Mouse (Mus musculus): ENCODE results near the gene Rexo1. TPM values are rescaled to one million over a fixed set of nuclear protein-coding genes. Genes with fewer than 3 reads are reported as not detected.
A peak's percentile ranks its signal among the peaks of the same experiment; 100 is the strongest.

Gene Rexo1
- polyA plus RNA-seq, 1 experiment from 2014 or later, result 7.1 TPM

DNA sequence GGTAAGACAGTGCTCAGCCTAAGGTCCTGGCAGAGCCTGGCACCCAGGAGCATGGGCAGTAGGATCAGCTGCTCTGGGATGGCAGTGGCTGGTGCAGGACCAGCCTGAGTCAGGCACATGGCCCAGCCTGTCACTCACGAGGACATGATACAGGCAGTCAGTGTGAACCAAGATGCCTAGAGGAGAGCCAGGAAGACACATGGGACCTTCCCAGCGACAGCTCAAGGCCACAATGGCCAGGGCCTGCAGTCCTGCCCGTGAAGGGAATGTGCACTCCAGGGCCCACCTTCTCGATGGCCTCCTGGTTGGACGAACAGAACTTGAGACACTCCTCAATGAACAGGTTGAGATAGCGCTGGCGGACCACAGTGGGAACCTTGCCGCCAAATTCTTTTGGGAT is 15.8 kb downstream of the Rexo1 start:
- H3K4me2 ChIP-seq (replicated peaks; ENCODE audit: low read depth), result no peak overlapping the region
- 86% methylated on average over 8 of the region's 8 CpGs for WGBS
- H3K9ac ChIP-seq (ENCODE audit: low read length), result no peak overlapping the region
- H3K27ac ChIP-seq (replicated peaks), result no peak overlapping the region
- no peaks in the 10 kb centered on the region for H3K27me3 ChIP-seq (ENCODE audit: control insufficient read depth, insufficient read depth, low read length)
- H3K4me1 ChIP-seq (replicated peaks; ENCODE audit: control insufficient read depth, insufficient read depth), result no peaks in the 10 kb centered on the region
- ATAC-seq (ENCODE audit: low FRiP score, low TSS enrichment) (no peak), DNase-seq (ENCODE audit: low spot score) (no peak)
- H3K36me3 ChIP-seq (ENCODE audit: control insufficient read depth, insufficient read depth, low read length), result peaks cover 50% of the 10 kb centered on the region
- no peak overlapping the region for H3K4me3 ChIP-seq (ENCODE audit: low read depth, low read length)
- no peak for TF ChIP-seq EP300 (optimal IDR thresholded peaks at IDR 0.05)
- TF ChIP-seq CTCF (IDR thresholded peaks at IDR 0.05; ENCODE audit: low read depth), result no peak
- H3K9me3 ChIP-seq (ENCODE audit: control insufficient read depth, low read length), result no peaks in the 10 kb centered on the region

DNA sequence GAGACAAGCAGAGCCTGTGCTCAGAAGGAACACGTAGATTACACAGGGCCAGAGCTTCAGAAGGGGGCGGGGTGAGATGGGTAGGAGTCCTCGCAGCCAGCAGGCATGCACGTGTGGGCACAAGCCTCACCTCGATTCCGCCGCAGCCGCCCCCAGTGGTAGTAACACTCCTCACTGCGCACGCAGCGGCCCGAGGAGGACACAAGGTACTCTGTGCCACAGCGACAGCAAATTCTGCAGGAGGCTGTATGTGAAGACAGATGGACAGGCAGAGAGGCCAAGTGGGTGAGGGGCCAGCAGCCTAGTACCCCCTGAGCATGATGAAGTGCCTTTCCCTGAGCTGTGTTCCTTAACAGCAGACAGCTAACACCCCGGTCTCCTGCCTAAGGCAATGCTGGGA is 17.5 kb downstream of the Rexo1 start:
- TF ChIP-seq CTCF (IDR thresholded peaks at IDR 0.05; ENCODE audit: low read depth) (no peak), EP300 (optimal IDR thresholded peaks at IDR 0.05) (no peak)
- H3K4me3 ChIP-seq (ENCODE audit: low read depth, low read length), result no peak overlapping the region
- DNase-seq (ENCODE audit: low spot score) (no peak), ATAC-seq (ENCODE audit: low FRiP score, low TSS enrichment) (no peak)
- H3K9me3 ChIP-seq (ENCODE audit: control insufficient read depth, low read length), result no peaks in the 10 kb centered on the region
- H3K27ac ChIP-seq (replicated peaks), result no peak overlapping the region
- no peak overlapping the region for H3K9ac ChIP-seq (ENCODE audit: low read length)
- H3K36me3 ChIP-seq (ENCODE audit: control insufficient read depth, insufficient read depth, low read length), result peaks cover 42% of the 10 kb centered on the region
- 93% methylated on average over 14 of the region's 14 CpGs for WGBS
- H3K4me1 ChIP-seq (replicated peaks; ENCODE audit: control insufficient read depth, insufficient read depth), result no peaks in the 10 kb centered on the region
- H3K4me2 ChIP-seq (replicated peaks; ENCODE audit: low read depth), result no peak overlapping the region
- no peaks in the 10 kb centered on the region for H3K27me3 ChIP-seq (ENCODE audit: control insufficient read depth, insufficient read depth, low read length)

DNA sequence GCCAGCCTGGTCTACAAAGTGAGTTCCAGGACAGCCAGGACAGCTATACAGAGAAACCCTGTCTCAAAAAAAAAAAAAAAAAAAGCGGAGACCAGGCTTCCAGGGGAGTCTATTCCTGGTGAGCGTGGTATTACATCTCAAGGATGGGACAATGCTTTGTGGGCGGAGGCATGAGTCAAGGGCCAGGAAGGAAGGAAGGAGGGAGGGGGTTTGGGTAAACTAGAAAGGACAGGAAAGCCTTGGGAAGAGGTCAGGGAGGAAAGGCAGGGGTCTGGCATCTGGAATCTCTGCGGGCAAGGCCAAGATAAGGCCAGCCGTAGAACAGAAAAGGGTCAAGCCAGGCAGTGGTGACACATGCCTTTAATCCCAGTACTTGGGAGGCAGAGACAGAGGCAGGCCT is 21.9 kb downstream of the Rexo1 start:
- ATAC-seq (ENCODE audit: low FRiP score, low TSS enrichment) (no peak), DNase-seq (ENCODE audit: low spot score) (no peak)
- Histone ChIP-seq H3K4me2 (replicated peaks; ENCODE audit: low read depth) (no peak overlapping the region), H3K4me3 (ENCODE audit: low read depth, low read length) (no peak overlapping the region), H3K27ac (replicated peaks) (no peak overlapping the region), H3K4me1 (replicated peaks; ENCODE audit: control insufficient read depth, insufficient read depth) (no peaks in the 10 kb centered on the region), H3K27me3 (ENCODE audit: control insufficient read depth, insufficient read depth, low read length) (no peaks in the 10 kb centered on the region; the same call in 1 of the 2 replicates), H3K36me3 (ENCODE audit: control insufficient read depth, insufficient read depth, low read length) (peaks cover 20% of the 10 kb centered on the region; the same call in 1 of the 2 replicates), H3K9me3 (ENCODE audit: control insufficient read depth, low read length) (no peaks in the 10 kb centered on the region), H3K9ac (ENCODE audit: low read length) (no peak overlapping the region)
- no peak for TF ChIP-seq EP300 (optimal IDR thresholded peaks at IDR 0.05)
- no peak for TF ChIP-seq CTCF (IDR thresholded peaks at IDR 0.05; ENCODE audit: low read depth)
- WGBS, result 30% methylated on average over 5 of the region's 5 CpGs

DNA sequence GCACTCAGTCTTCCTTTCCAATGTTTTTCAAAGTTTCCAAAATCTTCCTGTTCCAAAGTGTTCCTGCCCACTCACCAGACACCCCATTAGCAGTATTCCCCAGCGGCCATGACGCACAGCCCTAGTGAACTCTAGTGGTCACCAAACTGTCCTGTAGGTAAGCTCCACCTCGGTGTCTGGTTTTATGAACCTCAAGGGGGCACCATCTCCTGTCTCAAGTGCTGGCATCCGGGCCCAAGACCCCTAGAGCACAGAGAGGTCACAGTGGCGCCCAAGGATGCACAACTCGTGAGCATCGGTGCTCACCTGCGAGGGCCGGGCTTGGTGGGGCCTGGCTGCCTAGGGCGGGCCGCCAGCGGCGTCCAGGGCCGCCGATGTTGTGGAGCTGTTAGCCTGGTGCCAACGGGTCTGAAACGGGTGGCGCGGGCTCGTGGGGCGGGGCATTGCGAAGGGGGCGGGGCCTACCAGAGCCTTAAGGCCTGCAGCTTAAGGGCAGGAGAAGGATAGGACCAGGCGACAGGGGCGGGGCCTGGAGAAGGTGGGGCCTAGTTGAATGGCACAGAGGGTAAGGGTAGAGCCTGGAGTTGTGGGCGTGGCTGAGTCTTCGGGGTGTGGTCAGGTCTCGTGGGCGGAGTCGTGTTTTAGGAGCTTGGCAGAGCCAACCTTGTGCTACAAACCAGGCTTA is 22.5 kb downstream of the Rexo1 start, which contains the start of gene Atp8b3:
Gene Atp8b3 (minus strand): TSS at position 415 of the 685 bp plus-strand sequence.
- ATAC-seq (ENCODE audit: low FRiP score, low TSS enrichment) (peak; percentile 91), DNase-seq (ENCODE audit: low spot score) (peak; percentile 96)
- Histone ChIP-seq H3K4me3 (ENCODE audit: low read depth, low read length) (no peak within 1 kb of the TSS; the same call in 1 of the 2 replicates), H3K27me3 (ENCODE audit: control insufficient read depth, insufficient read depth, low read length) (no peaks in the 10 kb centered on the region; the same call in 1 of the 2 replicates), H3K9me3 (ENCODE audit: control insufficient read depth, low read length) (no peaks in the 10 kb centered on the region), H3K4me2 (replicated peaks; ENCODE audit: low read depth) (peak within 1 kb of the TSS; percentile 36), H3K36me3 (ENCODE audit: control insufficient read depth, insufficient read depth, low read length) (peaks cover 14% of the 10 kb centered on the region; the same call in 1 of the 2 replicates), H3K27ac (replicated peaks) (no peak within 1 kb of the TSS), H3K4me1 (replicated peaks; ENCODE audit: control insufficient read depth, insufficient read depth) (no peaks in the 10 kb centered on the region), H3K9ac (ENCODE audit: low read length) (0 out of 2 replicates have a peak within 1 kb of the TSS, but pooled peaks have one; percentile 35)
- 3% methylated on average over 30 of the region's 30 CpGs for WGBS
- peak; percentile 49 for TF ChIP-seq CTCF (IDR thresholded peaks at IDR 0.05; ENCODE audit: low read depth)
- no peak for TF ChIP-seq EP300 (optimal IDR thresholded peaks at IDR 0.05)

DNA sequence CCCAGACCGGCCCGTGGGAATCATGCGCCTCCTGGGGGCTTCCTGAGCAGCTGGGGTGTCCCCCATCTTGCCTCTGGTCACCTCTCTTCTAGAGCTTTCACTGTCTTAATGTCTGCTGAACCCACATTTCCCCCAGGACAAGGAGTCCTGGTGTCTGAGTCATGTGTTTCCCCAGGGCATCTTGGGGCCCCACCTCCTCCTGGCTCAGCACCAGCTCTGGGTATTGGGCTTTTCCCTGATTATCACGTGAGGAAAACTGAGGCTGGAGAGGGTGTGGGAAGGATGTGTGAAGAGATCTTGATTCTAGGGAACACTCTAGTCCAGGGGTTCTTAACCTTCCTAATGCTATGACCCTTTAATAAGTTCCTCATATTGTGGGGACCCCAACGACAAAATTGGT is 23.2 kb downstream of the Rexo1 start:
- Histone ChIP-seq H3K9ac (ENCODE audit: low read length) (no peak overlapping the region), H3K4me1 (replicated peaks; ENCODE audit: control insufficient read depth, insufficient read depth) (no peaks in the 10 kb centered on the region), H3K27ac (replicated peaks) (no peak overlapping the region), H3K4me3 (ENCODE audit: low read depth, low read length) (no peak overlapping the region), H3K9me3 (ENCODE audit: control insufficient read depth, low read length) (no peaks in the 10 kb centered on the region), H3K36me3 (ENCODE audit: control insufficient read depth, insufficient read depth, low read length) (peaks cover 9% of the 10 kb centered on the region; the same call in 1 of the 2 replicates), H3K27me3 (ENCODE audit: control insufficient read depth, insufficient read depth, low read length) (no peaks in the 10 kb centered on the region; the same call in 1 of the 2 replicates), H3K4me2 (replicated peaks; ENCODE audit: low read depth) (no peak overlapping the region)
- TF ChIP-seq CTCF (IDR thresholded peaks at IDR 0.05; ENCODE audit: low read depth) (no peak), EP300 (optimal IDR thresholded peaks at IDR 0.05) (no peak)
- ATAC-seq (ENCODE audit: low FRiP score, low TSS enrichment) (no peak), DNase-seq (ENCODE audit: low spot score) (no peak)
- WGBS, result 52% methylated on average over 5 of the region's 5 CpGs

DNA sequence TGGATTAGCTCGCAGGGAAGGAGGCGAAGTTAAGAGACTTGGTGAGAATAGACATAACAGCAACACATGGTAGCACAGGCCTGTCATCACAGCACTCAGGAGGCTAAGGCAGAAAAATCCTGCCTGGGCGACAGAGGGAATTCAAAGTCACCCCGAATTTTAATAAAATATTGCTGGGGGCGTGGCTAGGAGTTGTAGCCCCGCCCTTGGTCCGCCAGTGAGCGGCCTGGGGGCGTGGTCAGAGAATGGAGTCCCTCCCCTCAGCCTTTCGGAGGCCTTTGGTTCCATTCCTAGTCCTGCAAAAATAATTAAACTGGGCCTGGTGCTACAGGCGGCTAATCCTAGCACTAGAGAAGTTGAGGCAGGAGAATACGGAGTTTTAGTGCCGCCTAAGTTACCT is 25.6 kb downstream of the Rexo1 start:
- DNase-seq (ENCODE audit: low spot score) (peak; percentile 48), ATAC-seq (ENCODE audit: low FRiP score, low TSS enrichment) (no peak)
- Histone ChIP-seq H3K9me3 (ENCODE audit: control insufficient read depth, low read length) (no peaks in the 10 kb centered on the region), H3K36me3 (ENCODE audit: control insufficient read depth, insufficient read depth, low read length) (no peaks in the 10 kb centered on the region), H3K9ac (ENCODE audit: low read length) (0 out of 2 replicates have a peak overlapping the region, but pooled peaks have one; percentile 1), H3K4me2 (replicated peaks; ENCODE audit: low read depth) (no peak overlapping the region), H3K4me1 (replicated peaks; ENCODE audit: control insufficient read depth, insufficient read depth) (no peaks in the 10 kb centered on the region), H3K27me3 (ENCODE audit: control insufficient read depth, insufficient read depth, low read length) (no peaks in the 10 kb centered on the region; the same call in 1 of the 2 replicates), H3K4me3 (ENCODE audit: low read depth, low read length) (no peak overlapping the region), H3K27ac (replicated peaks) (no peak overlapping the region)
- TF ChIP-seq CTCF (IDR thresholded peaks at IDR 0.05; ENCODE audit: low read depth) (no peak), EP300 (optimal IDR thresholded peaks at IDR 0.05) (no peak)
- WGBS, result 14% methylated on average over 13 of the region's 13 CpGs

All from stomach, postnatal 0 days (tissue).